Mouse (Mus musculus) G1E-ER4 (cell line): ENCODE results near the gene Dip2c. TPM values are rescaled to one million over a fixed set of nuclear protein-coding genes. Genes with fewer than 3 reads are reported as not detected.

Experiments used
- GATA1 ChIP-seq: IDR thresholded peaks from one replicate; pipeline ENCODE4 v1.8.0; 2012; ENCODE audit warnings: low read length, inconsistent platforms
- polyA plus RNA-seq: library from polyadenylated mRNA; stranded (reverse); fragments of >175 nt; gene quantifications from 2 replicates; pipeline ENCODE4 v1.2.3, GENCODE M21; 2012

Dip2c gene
- polyA plus RNA-seq, 1 experiment: not detected

GRCm38 (mm10) chr13:9637949-9638348 lies 361.6 kb downstream of the Dip2c start:
- no peak for TF ChIP-seq GATA1

DNA sequence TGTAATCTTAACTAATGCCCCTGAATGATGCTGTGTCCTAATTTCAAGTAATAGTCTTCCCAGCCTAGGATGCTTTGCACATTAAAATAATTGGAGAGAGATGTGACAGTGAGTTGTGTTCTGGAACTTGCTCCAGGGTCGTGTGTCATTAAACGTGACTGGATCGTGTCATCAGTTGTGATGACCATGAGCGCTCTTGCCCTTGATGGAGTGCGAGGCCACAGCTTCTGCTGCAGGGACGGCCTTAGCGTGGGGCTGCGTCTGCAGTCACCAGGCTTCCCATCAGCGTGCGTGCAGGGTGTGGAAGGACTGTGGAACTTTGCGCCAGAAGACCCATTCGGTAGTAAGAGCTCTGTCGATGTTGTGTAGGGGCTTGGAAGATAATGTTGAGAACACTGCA lies 372.4 kb downstream of the Dip2c start:
- TF ChIP-seq GATA1: no peak

DNA sequence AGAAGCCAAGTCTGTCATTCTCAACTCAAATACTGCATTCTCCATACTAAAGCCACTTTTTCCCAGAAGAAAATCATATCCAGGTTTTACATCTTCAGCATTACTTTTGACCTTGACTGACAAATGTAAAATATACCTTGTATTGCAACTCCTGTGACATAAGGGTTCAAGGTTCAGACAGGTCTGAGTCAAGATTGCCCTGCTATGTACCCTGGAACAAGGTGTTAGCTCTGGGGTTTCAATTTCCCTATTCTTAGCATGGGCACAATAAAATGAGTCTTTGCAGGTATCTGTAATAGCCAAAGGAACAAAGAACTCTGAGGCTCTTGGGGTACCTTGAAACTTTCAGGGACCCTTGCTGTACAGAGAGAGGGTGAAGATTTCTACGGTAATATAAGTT lies 373.6 kb downstream of the Dip2c start:
- TF ChIP-seq GATA1: no peak

- TF ChIP-seq GATA1: no peak
Measured at GRCm38 (mm10) chr13:9650580-9650979, 374.3 kb downstream of the Dip2c start.

DNA sequence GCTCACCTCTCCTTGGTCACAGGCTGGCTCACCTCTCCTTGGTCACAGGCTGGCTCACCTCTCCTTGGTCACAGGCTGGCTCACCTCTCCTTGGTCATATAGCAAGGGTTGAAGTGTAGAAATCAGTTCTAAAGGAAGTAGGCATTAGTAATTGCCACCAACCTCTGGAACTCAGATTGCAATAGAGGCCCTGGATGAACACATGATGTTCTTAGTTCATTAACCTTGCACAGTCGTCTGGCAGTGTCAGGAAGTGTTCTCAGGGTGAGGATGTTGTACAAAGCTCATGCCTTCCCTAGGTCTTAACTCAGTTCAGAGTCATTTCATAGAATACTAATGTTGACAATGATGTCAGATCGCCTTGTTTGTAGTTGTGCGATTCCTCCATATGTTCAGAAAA lies 376.7 kb downstream of the Dip2c start:
- TF ChIP-seq GATA1: no peak

DNA sequence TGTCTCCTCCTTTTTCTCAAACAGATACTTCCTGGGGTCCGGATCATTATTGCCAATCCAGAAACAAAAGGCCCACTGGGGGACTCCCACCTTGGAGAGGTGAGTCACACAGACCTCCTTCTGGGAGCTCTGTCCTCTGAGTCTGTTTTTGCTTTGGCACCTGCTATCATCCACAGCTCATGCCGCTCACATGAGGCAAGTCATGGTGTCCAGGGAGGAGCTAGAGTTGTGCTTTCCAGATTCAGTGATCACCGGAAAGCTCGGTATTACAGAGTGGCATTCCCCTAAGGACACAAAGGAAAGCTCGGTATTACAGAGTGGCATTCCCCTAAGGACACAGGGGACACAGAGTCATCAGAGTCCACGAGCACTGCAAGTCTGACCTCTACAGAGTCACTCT lies 380.3 kb downstream of the Dip2c start:
- no peak for TF ChIP-seq GATA1

DNA sequence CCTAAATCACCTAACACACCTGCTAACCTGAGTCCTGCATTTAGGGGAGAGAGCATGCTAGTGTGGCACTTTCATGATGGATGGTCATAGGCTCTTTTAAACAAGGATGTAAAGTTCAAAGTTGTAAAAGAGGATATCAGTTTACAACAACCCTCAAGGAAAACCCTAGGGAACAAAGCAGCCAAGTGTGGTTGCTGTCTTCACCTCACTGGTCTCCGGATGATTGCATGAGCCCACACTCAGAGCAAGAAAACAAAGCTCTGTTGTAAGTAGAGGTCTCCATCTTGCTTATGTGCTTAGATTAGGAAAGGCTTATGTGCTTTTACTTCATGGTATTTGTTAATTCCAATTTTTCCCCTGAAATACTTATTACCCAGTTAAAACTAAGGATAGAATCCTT lies 384.4 kb downstream of the Dip2c start:
- no peak for TF ChIP-seq GATA1

- TF ChIP-seq GATA1: no peak
Measured at GRCm38 (mm10) chr13:9663593-9663992, 387.3 kb downstream of the Dip2c start.

DNA sequence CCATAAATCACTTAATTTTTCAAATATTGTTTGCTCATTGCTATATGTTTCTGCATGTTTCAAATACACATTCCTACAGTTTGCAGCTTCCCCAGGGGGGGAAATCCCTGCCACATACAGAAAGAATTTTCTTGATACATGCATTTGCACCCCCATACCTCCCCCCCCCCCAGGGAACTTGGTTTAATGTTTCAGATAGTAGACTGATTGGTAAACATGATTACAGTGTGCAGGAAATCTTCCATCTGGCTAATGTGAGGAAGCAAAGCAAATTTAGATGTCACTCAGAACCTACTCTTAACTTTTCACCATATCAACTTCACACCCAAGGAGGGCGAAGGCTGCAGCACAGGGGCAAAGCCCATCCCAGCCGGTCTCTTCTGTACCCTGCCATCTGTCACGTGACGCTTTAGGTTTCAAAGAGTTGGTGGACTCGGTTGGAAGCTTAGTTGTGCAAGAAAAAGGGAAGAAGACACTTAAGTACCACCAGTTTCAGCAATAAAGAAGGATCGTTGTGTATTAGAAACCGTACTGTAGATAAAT lies 391.7 kb downstream of the Dip2c start:
- no peak for TF ChIP-seq GATA1

DNA sequence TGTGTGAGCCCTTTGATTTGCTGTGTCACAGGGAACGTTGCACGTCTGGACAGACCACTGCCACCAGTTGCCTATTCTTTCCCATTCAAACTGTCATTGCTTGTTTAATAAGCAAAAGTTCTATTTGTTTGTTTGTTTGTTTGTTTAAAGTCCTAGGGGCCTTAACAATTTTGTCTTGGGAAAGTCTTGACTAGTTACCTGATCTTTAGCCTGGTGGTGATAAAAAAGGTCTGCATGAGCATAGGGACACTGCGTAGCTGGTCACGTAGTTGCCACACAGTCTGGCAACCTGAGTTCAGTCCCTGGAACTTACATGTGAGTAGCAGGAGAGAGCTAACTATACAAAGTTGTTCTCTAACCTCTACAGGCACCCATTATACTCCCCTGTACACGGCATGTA lies 392.9 kb downstream of the Dip2c start:
- no peak for TF ChIP-seq GATA1

- TF ChIP-seq GATA1: no peak
Measured at GRCm38 (mm10) chr13:9674126-9674525, 397.8 kb downstream of the Dip2c start.

DNA sequence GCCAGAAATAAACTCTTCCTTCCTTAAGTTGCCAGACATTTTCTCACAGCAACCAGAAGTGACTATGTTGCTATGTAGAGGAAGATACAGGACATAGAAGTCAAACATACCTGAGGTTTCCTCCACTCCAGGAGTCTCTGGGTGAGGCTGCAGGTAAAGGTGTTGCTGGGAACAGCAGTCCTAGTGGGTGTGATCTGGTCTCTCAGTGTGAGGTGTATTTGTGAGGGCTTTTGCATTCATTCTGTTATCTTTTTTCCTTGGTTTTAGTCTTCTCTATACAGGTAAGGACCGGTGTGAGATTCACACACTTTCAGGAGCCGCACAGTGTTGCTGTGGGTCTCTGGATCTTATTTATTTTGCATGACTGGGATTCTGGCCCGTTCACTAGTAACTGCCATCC lies 405.2 kb downstream of the Dip2c start:
- TF ChIP-seq GATA1: no peak

- TF ChIP-seq GATA1: no peak
Measured at GRCm38 (mm10) chr13:9683280-9683679, 407.0 kb downstream of the Dip2c start.

DNA sequence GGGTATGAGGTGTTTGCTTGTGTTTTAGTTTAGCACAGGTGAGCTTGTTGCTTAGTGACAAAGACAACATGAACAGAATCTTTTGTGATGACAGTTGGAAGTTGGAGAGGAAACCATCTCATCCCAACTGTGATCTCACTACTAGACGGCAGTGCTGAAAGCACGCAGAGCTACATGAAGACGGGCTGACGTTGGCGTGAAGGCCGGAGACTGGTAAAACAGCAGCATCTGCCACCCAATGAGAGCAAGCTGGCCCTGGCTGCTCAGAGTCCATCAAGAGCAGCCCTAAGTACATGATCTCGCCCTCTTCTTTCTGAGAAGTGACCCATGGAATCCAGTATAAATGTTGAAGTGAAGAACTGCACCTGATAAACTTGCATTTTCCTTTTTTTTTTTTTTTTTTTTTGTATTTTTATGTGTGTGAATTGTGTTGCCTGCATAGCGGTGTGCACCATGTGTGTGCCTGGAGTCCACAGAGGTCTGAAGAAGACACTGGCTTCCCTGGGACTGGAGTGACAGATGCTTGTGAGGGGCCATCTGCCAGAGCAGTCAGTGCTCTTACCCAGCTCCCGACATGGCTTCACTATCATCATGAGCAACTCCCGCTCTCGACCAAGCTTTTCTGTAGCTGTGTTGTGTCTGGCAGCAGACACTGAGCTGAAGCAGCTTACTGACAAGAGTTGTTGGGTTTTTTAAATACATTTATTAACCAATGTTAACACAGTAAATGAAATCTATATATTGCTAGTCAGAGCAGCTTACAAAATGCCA lies 408.0 kb downstream of the Dip2c start:
- TF ChIP-seq GATA1: no peak

GRCm38 (mm10) chr13:9686261-9686660 lies 409.9 kb downstream of the Dip2c start:
- TF ChIP-seq GATA1: no peak

DNA sequence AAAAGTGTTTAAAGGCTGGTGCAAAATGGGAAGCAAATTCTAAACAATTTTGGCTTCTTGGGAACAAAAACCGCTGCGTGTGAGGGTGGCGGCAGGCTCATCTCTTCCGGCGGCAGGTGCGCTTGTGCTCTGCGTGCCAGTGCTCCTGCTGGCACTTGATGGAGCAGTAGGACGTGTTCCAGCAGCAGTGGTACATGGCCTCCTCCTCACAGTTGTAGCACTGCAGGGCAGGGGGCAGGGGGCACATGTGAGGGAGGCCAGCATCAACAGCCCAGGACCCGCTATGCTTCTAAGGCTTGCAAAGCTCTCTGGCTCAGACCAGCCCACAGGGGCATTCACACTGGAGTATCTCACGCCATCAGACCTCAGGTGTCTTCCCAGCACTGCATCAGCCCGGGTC lies 410.4 kb downstream of the Dip2c start:
- no peak for TF ChIP-seq GATA1

DNA sequence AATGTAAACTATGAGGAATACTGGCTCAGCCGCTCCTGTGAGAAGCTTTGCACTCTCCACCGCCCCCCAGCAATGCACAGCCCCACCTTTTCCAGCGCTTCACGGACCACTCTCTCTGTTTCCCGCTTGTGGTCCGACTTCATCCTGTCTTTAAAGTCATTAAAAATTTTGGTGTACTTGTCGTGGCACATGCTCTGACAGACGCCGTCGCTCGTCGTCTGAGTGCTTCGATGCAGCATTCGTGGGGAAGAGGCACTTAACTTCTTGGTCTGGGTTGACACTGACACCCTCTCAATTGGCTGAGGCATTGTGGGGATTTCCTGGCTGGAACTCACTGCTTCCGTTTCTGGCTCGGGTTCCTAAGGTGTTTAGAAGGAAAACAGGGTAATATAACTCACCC lies 413.0 kb downstream of the Dip2c start:
- TF ChIP-seq GATA1: no peak
